Mouse (Mus musculus): ENCODE results near the gene Spen. TPM values are rescaled to one million over a fixed set of nuclear protein-coding genes. Genes with fewer than 3 reads are reported as not detected.
"Not testable (repeated sequence)": the region's sequence is repeated elsewhere in the genome, so short reads cannot be mapped to it uniquely, and the experiment has no call there.

Spen gene
- 10 to 100 TPM; 27.0 to 28.6 TPM for total RNA-seq (2021)
- long read RNA-seq, experiment 1, partial matches to known transcripts: 3 of 3 reads
- long read RNA-seq, experiment 1, other reads (novel, unspliced or antisense): 0 of 3 reads
- long read RNA-seq, experiment 2, partial matches to known transcripts: 4 of 4 reads
- long read RNA-seq, experiment 2, other reads (novel, unspliced or antisense): 0 of 4 reads

- peak; percentile 94 to 98 for DNase-seq
These were observed at the start of gene Spen for GRCm38 (mm10) chr4:141538408-141539212. Spen (minus strand) TSS chr4:141538597.

GRCm38 (mm10) chr4:141583919-141584318 lies 45.5 kb upstream of the Spen start:
- no peak for DNase-seq

GRCm38 (mm10) chr4:141581051-141581450 lies 42.7 kb upstream of the Spen start:
- DNase-seq: peak in 1 of 2 experiments; percentile 33

- no peak for DNase-seq
These were observed 40.4 kb upstream of the Spen start for GRCm38 (mm10) chr4:141578833-141579232.

DNA sequence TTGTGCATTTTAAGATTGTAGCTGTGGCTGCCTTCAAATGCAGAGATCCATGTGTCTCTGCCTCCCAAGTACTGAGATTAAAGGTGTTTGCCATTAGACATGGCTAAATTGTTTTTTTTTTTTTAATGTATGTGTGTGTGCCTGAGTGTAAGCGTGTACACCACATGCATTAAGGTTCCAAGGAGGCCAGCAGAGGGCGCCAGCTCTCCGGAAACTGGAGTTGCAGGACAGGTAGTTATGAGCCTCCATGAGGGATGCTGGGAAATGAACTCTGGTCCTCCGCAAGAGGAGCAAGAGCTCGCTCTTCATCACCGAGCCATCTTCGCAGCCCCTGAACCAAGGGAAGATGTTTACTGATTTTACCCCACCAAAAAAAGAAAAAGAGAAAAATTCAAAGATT lies 38.5 kb upstream of the Spen start:
- DNase-seq: no peak

DNA sequence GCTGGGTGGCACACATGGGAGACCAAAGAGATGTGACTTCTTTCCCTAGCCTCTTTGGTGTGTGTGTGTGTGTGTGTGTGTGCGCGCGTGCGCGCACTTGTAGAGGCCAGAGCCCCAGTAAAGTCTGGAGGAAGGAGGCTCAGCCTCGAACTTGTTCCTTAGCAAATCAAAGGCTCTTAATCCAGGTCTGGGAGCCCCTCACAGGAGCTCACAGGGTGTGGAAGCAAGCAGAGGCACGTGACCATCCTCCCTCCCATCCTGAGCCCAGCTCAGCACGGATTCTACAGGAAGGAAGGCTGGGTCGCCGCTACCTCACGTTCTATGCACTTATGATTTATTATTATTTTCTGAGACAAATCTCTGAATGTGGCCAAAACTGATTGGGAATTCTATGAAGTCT lies 38.0 kb upstream of the Spen start:
- DNase-seq: no peak

- peak; percentile 87 to 95 for DNase-seq
These were observed 36.6 kb upstream of the Spen start for GRCm38 (mm10) chr4:141574789-141575702.

DNA sequence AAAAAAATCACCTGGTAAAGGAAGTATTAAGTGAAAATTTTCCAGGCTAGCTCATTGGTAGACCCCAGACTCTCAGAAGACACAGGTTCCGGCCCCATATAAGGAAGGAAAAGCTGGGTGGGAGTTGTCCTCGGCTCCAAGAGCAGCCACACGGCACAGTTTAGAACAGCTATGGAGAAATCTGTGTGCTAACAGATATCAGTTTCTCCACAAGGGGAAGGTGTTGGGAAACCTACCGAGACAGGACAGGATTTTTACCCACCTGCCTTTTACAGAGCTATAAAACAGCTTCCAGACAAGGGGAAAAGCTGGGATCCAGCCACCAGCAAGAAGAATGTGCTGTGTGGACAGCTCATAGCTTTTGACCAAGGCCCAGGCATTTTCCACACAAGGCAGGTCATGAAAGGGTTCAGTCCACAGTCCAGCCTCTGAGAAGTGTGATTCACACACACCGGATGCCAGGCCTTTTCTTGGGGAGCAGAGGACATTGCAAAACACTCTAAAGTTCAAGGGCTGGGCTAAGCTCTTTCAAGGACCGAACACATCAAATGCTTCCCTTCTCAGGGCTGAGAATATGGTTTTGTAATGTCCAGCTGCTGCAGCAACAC lies 35.1 kb upstream of the Spen start:
- peak in 1 of 2 experiments; percentile 70 for DNase-seq

DNA sequence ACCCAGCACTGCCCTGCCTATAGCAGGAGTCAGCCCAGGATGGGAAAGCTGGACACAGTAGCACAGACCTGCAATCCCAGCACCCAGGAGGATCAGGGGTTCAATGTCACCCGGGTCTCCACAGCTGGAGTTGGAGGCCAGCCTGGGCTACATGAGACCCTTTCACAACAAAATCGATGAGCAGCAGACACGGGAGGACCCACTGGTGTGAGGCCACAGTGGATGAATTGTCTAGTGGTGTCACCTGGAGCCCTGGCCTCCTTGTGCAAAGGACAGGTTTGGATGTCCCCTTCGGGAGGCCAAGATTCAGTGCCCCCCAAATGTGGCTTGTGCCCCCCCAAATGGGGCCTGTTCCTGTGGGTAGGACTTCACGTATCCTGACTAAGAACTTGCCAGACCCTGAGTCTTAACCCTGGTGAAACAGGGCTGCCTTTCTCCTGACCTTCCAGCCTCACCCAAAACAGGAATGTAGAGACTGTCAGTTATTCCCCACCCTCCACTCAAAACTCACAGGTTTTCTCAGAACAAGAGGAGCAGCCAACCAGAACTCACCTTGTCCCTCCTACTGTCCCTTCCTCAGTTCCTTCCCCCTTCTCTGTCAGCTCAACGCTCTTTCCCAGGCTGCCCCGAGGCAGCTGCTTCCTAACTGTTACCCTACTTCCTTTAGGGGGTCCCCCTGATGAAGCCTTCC lies 34.4 kb upstream of the Spen start:
- peak in 1 of 2 experiments; percentile 21 for DNase-seq

DNA sequence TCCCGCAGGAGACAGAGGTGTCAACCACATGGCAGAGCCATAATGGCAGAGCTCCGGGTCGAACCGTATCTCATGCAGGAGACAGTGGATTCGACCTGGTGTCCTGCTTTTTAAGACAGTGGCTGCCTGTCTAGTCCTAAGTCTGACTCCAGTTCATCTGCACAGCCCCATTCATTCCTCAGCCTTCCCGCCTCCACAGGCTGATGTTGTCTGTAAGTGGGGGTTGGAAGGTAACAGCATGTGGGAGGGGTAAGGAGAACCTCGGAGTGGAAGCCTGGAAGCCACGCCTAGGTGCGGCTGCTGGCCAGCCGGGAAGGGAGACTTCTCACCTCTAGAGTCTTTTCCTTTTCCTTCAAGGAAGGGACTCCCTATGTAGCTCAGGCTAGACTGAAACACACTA lies 33.5 kb upstream of the Spen start:
- DNase-seq: peak in 1 of 2 experiments; percentile 54

DNA sequence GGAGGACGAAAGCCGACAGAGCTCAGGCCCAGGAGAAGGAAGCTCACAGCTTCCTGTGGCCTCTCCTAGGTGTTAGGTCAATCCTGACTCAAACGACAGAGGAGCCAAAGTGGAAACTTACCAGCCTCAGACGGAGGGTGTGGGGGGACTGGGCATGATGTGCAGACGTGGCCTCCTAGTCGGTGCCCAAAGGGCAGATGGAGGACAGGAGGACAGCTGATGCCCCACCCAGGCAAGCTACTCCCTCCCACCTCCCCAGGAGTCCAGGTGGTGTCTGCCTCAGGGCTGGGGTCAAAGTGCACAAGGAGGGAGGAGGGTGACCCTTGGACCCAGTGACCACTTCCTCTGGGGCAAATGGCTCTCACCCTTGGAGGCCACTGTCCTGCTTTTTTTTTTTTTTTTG lies 32.9 kb upstream of the Spen start:
- peak in 1 of 2 experiments; percentile 61 for DNase-seq

GRCm38 (mm10) chr4:141570821-141571220 lies 32.4 kb upstream of the Spen start:
- no peak for DNase-seq

GRCm38 (mm10) chr4:141570004-141570403 lies 31.6 kb upstream of the Spen start:
- DNase-seq: peak; percentile 68 to 87

DNA sequence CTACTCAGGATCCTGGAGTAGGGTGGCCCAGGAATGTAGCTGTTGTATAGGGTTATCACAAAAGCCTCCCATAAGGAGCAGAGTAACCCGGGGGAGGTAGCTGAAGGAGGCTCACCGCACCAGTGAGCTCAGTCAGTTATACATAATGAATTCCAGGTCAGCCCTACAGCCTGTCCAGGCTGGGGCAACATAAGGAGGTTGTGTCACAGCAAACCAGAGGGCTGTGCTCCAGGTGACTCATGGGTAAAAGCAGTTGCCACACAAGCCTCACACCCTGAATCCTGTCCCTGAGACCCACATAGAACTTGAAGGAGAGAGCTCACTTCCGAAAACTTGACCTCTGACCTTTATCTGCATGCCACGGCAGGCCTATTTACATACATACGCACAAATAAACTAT lies 30.6 kb upstream of the Spen start:
- no peak for DNase-seq

- not testable (repeated sequence) for DNase-seq
These were observed 28.8 kb upstream of the Spen start for GRCm38 (mm10) chr4:141567174-141567573.

DNA sequence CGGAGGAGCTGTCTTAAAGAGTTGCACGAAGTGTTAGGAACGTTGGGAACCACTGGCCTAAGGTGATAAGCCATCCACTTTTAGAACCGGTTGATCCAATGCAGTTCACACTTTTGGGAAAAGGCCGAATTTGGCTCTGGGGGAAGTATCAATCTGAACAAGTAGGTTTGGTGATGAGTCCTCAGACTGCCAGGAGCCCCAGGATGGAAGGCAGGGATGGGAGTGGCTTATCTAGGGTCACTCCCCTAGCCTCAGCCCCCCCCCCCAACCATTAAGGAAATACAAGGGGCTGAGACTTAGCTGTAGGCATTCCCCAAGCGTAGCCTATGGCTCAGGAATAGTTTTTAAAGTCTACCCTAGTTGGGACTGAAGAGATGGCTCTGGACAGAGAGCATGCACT lies 27.8 kb upstream of the Spen start:
- no peak for DNase-seq

GRCm38 (mm10) chr4:141565325-141565724 lies 26.9 kb upstream of the Spen start:
- peak; percentile 49 to 67 for DNase-seq

- no peak for DNase-seq
These were observed 26.3 kb upstream of the Spen start for GRCm38 (mm10) chr4:141564660-141565059.

DNA sequence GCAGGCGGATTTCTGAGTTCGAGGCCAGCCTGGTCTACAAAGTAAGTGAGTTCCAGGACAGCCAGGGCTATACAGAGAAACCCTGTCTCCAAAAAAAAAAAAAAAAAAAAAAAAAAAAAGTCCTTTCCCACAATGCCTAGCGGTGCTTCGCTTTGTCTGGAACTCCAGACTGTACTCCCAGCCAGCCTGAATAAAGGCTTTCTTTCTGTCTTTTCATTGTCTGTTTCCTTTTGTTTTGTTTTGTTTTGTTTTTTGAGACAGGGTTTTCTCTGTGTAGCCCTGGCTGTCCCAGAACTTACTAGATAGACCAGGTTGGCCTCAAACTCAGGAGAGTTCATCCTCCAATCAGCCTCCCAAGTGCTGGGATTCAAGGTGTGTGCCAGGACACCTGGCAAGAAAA lies 25.8 kb upstream of the Spen start:
- DNase-seq: no peak

DNA sequence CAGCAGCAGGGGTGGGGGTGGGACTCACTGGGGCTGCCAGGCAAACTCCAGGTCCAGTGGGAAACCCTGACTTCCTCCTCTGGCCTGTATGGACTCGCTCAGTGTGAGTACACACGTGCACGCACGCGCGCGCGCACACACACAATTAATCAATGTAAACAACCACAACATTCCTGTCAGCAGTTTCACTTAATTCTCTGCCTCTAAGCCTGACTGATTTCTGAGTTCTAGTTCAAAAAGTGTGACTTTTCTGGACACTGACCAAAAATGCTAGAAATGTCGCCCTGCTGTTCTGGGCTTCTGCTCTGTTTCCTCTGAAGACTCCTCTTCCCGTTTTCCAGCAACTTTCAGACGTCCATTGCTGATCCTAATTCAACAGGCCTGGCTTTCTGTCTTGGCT lies 23.9 kb upstream of the Spen start:
- no peak for DNase-seq

- DNase-seq: not testable (repeated sequence)
These were observed 23.0 kb upstream of the Spen start for GRCm38 (mm10) chr4:141561331-141561919.

Data from heart, adult 18-20 months (tissue).